Mouse (Mus musculus) intestine, embryonic 14.5 days (tissue): ENCODE results near the gene Nop56. TPM values are rescaled to one million over a fixed set of nuclear protein-coding genes. Genes with fewer than 3 reads are reported as not detected.

Source experiments
- ATAC-seq: fragments of 200-750 bp; cut with Nextera tagmentation; replicated peaks from 2 replicates; pipeline ENCODE4 v1.8.0; 2017; ENCODE audit warnings: low read depth, moderate number of reproducible peaks, moderate TSS enrichment, moderate library complexity; ENCODE audit not compliant: low FRiP score, low TSS enrichment
- DNase-seq: peaks from one replicate; pipeline ENCODE4 v3.0.0-alpha.2; 2018; ENCODE audit warnings: low spot score
- H3K27ac ChIP-seq: fragments of 300-500 bp; sonication (generic); 2 replicates; pipeline ENCODE4 v1.5.1; 2014; ENCODE audit warnings: low read depth, mild to moderate bottlenecking, control low read depth
- H3K27me3 ChIP-seq: fragments of 300-500 bp; sonication (generic); replicated peaks from 2 replicates; pipeline ENCODE4 v1.6.1; 2014; ENCODE audit warnings: low read length, control low read depth; ENCODE audit not compliant: control insufficient read depth, insufficient read depth
- H3K36me3 ChIP-seq: fragments of 300-500 bp; sonication (generic); 2 replicates; pipeline ENCODE4 v1.6.1; 2014; ENCODE audit warnings: low read length, control low read depth; ENCODE audit not compliant: control insufficient read depth, insufficient read depth
- H3K4me1 ChIP-seq: fragments of 300-500 bp; sonication (generic); replicated peaks from 2 replicates; pipeline ENCODE4 v1.6.1; 2014; ENCODE audit warnings: low read length, control low read depth, mixed read lengths; ENCODE audit not compliant: control insufficient read depth, insufficient read depth
- H3K4me2 ChIP-seq: fragments of 300-500 bp; sonication (generic); 2 replicates; pipeline ENCODE4 v1.6.1; 2014; ENCODE audit warnings: low read length
- H3K4me3 ChIP-seq: fragments of 300-500 bp; sonication (generic); 2 replicates; pipeline ENCODE4 v1.5.1; 2014; ENCODE audit warnings: low read depth, low read length, control low read depth, mixed read lengths
- H3K9ac ChIP-seq: fragments of 300-500 bp; sonication (generic); 2 replicates; pipeline ENCODE4 v1.6.1; 2014; ENCODE audit warnings: mild to moderate bottlenecking, low read length
- H3K9me3 ChIP-seq: fragments of 300-500 bp; sonication (generic); 2 replicates; pipeline ENCODE4 v1.6.1; 2016; ENCODE audit warnings: low read length, control low read depth; ENCODE audit not compliant: control insufficient read depth
- WGBS: fragments of 180-500 bp; shearing (Covaris S2); extraction: QIAGEN DNeasy Blood & Tissue Kit; methylation state at CpG from one replicate; pipeline ENCODE4 v1.1.7; 2014; 5-methylcytosine and 5-hydroxymethylcytosine counted together
- polyA plus RNA-seq: library from polyadenylated mRNA; unstranded; fragments of >200 nt; fragmentation: Nextera tagmentation; extraction: Ambion mirVana; gene quantifications from 2 replicates; pipeline ENCODE4 v1.2.1, GENCODE M21; 2014

Nop56 gene
- polyA plus RNA-seq, 1 experiment from 2014 or later: 334 TPM

- DNase-seq: no peak
- Histone ChIP-seq H3K36me3 (peaks cover 34% of the 10 kb centered on the region), H3K4me3 (peak overlapping the region; percentile 82), H3K9me3 (no peaks in the 10 kb centered on the region), H3K27ac (peak overlapping the region; percentile 62), H3K4me2 (peak overlapping the region; percentile 75), H3K9ac (peak overlapping the region; percentile 93), H3K4me1 (peaks cover 3% of the 10 kb centered on the region; the same call in 1 of the 2 replicates), H3K27me3 (no peaks in the 10 kb centered on the region)
- peak; percentile 21; the same call in 1 of the 2 replicates for ATAC-seq
- 2% methylated on average over 14 of the region's 14 CpGs for WGBS
Observed at GRCm38 (mm10) chr2:130273732-130274131, 498 bp upstream of the Nop56 start.

GRCm38 (mm10) chr2:130274862-130275261, 632 bp downstream of the Nop56 start:
- H3K27ac ChIP-seq: peak overlapping the region; percentile 86

GRCm38 (mm10) chr2:130275649-130276048, 1.4 kb downstream of the Nop56 start:
- WGBS: 47% methylated on average over 6 of the region's 6 CpGs
- Histone ChIP-seq H3K27ac (no peak overlapping the region), H3K9ac (0 out of 2 replicates have a peak overlapping the region, but pooled peaks have one; percentile 93), H3K9me3 (no peaks in the 10 kb centered on the region), H3K27me3 (no peaks in the 10 kb centered on the region), H3K4me1 (peaks cover 3% of the 10 kb centered on the region; the same call in 1 of the 2 replicates), H3K36me3 (peaks cover 50% of the 10 kb centered on the region), H3K4me3 (peak overlapping the region; percentile 82), H3K4me2 (peak overlapping the region; percentile 75)
- DNase-seq: peak; percentile 93
- ATAC-seq: no peak

More at GRCm38 (mm10) chr2:130274862-130275261, 632 bp downstream of the Nop56 start:
- DNase-seq (no peak), ATAC-seq (no peak)
- Histone ChIP-seq H3K9ac (peak overlapping the region; percentile 93), H3K9me3 (no peaks in the 10 kb centered on the region), H3K4me1 (peaks cover 3% of the 10 kb centered on the region; the same call in 1 of the 2 replicates), H3K4me3 (peak overlapping the region; percentile 82), H3K36me3 (peaks cover 42% of the 10 kb centered on the region), H3K4me2 (peak overlapping the region; percentile 75), H3K27me3 (no peaks in the 10 kb centered on the region)
- 1% methylated on average over 10 of the region's 10 CpGs for WGBS

- peak; percentile 51 for DNase-seq
- no peak overlapping the region for H3K4me3 ChIP-seq
- WGBS: 41% methylated on average over 8 of the region's 8 CpGs
Observed at GRCm38 (mm10) chr2:130279600-130280091, 5.4 kb downstream of the Nop56 start.

GRCm38 (mm10) chr2:130280224-130280623, 6.0 kb downstream of the Nop56 start:
- Histone ChIP-seq H3K4me2 (no peak overlapping the region), H3K36me3 (peaks cover 61% of the 10 kb centered on the region), H3K27ac (no peak overlapping the region), H3K9me3 (no peaks in the 10 kb centered on the region), H3K9ac (no peak overlapping the region), H3K4me3 (no peak overlapping the region), H3K4me1 (peaks cover 11% of the 10 kb centered on the region), H3K27me3 (no peaks in the 10 kb centered on the region)
- WGBS: 57% methylated on average over 7 of the region's 7 CpGs
- DNase-seq: peak; percentile 50
- no peak for ATAC-seq

More at GRCm38 (mm10) chr2:130279600-130280091, 5.4 kb downstream of the Nop56 start:
- no peak overlapping the region for H3K27ac ChIP-seq
- H3K4me1 ChIP-seq: peaks cover 9% of the 10 kb centered on the region
- no peak overlapping the region for H3K4me2 ChIP-seq
- no peaks in the 10 kb centered on the region for H3K27me3 ChIP-seq
- H3K9me3 ChIP-seq: no peaks in the 10 kb centered on the region
- no peak overlapping the region for H3K9ac ChIP-seq
- ATAC-seq: no peak
- peaks cover 61% of the 10 kb centered on the region for H3K36me3 ChIP-seq

- Histone ChIP-seq H3K36me3 (peaks cover 56% of the 10 kb centered on the region), H3K9me3 (no peaks in the 10 kb centered on the region), H3K4me3 (no peak overlapping the region), H3K4me2 (no peak overlapping the region), H3K27ac (no peak overlapping the region), H3K4me1 (peaks cover 8% of the 10 kb centered on the region), H3K9ac (no peak overlapping the region), H3K27me3 (no peaks in the 10 kb centered on the region)
- ATAC-seq (no peak), DNase-seq (no peak)
- 79% methylated on average over 4 of the region's 4 CpGs for WGBS
Observed at GRCm38 (mm10) chr2:130280818-130281217, 6.6 kb downstream of the Nop56 start.

GRCm38 (mm10) chr2:130283854-130284654, 9.8 kb downstream of the Nop56 start, which contains the start of gene Idh3b:
Gene Idh3b, minus strand, starts transcription at chr2:130284547.
- peaks cover 8% of the 10 kb centered on the region for H3K4me1 ChIP-seq
- H3K27me3 ChIP-seq: no peaks in the 10 kb centered on the region
- ATAC-seq: peak; percentile 74
- peak within 1 kb of the TSS; percentile 90 for H3K4me3 ChIP-seq
- H3K9me3 ChIP-seq: no peaks in the 10 kb centered on the region
- peak; percentile 93 for DNase-seq
- H3K4me2 ChIP-seq: peak within 1 kb of the TSS; percentile 95
- peak within 1 kb of the TSS; percentile 71 for H3K27ac ChIP-seq
- peaks cover 27% of the 10 kb centered on the region for H3K36me3 ChIP-seq
- under 1% methylated on average over 50 of the region's 51 CpGs for WGBS
- H3K9ac ChIP-seq: peak within 1 kb of the TSS; percentile 88

- DNase-seq (no peak), ATAC-seq (no peak)
- H3K4me1 ChIP-seq: peaks cover 10% of the 10 kb centered on the region
- 50% methylated on average over 4 of the region's 4 CpGs for WGBS
- no peak overlapping the region for H3K27ac ChIP-seq
- H3K4me3 ChIP-seq: no peak overlapping the region
- no peaks in the 10 kb centered on the region for H3K27me3 ChIP-seq
- H3K4me2 ChIP-seq: no peak overlapping the region
- no peaks in the 10 kb centered on the region for H3K36me3 ChIP-seq
- no peak overlapping the region for H3K9ac ChIP-seq
- no peaks in the 10 kb centered on the region for H3K9me3 ChIP-seq
Observed at GRCm38 (mm10) chr2:130289086-130289485, 14.9 kb downstream of the Nop56 start.
